Mouse (Mus musculus) G1E-ER4 (cell line): ENCODE data around the gene Pla2g6. TPM values are rescaled to one million over a fixed set of nuclear protein-coding genes. Genes with fewer than 3 reads are reported as not detected.

Source experiments
- GATA1 ChIP-seq: IDR thresholded peaks from one replicate; pipeline ENCODE4 v1.8.0; 2012; ENCODE audit warnings: low read length, inconsistent platforms
- polyA plus RNA-seq: library from polyadenylated mRNA; stranded (reverse); fragments of >175 nt; gene quantifications from 2 replicates; pipeline ENCODE4 v1.2.3, GENCODE M21; 2012

The Pla2g6 gene
- polyA plus RNA-seq, 1 experiment: 25.1 TPM

DNA sequence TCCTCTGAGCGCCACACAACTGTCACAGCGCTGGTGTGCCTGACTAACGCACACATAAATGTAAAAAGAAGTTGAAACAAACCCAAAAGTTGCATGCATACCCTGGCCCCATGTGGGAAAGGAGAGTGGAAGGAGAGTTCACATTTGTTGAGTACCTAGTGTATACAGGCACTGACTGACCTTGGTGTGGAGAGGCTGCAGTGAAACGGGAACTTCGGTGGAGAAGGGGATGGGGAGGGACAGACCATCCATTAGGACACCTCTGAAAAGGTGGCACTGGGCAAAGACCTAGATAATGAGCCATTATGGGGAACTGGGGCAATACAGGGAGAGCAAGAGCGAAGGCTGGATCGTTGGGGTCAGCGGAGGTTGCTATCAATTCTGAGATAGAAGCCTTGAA, 28.3 kb upstream of the Pla2g6 start:
- TF ChIP-seq GATA1: no peak

DNA sequence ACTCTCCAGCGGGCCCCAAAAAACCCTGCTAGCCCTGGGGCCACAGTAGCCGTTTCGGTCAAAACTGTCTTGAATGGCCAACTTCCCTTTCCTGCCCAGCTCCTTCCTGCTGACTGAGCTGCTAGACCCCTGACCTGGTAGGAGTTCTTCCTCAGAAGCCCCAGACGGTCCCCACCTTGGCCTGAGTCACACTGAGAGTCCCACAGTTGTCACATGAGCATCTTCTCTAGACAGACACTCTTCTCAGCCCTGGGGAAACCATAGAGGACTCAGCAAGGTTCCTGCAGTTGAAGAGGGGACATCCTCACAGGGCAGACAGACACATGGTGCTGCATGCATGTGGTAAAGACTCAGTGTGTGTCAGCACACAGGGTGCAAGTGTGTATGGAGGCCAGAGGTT, 26.4 kb upstream of the Pla2g6 start:
- no peak for TF ChIP-seq GATA1

DNA sequence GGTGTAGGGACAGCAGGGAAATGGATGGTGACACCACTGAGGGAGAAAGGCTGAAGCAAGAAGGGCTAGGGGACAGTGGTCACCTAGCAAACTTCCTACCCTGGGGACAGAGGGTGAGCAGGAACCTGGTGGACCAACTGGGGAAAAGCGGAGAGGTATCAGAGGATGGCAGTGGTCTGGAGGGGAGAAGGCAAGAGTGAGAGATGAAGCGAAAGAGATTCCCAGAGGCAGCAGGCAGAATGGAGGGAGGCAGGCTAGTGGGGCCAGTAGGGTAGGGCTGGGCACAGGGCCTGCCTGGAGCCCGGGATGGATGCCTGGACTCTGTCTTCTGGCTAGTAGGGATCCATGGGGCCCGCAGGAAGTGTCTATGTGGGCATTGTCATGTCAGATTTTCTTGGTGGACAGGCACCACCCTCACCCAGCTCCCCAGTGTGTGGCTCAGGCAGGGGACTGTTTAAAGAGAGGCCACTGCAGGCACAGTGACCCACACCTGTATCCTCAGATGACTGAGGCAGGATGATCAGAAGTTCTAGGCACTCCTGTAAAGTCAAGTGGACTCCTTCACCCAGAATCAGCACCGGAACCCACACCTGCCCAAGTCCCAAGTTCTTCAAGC, 25.6 kb upstream of the Pla2g6 start:
- no peak for TF ChIP-seq GATA1

DNA sequence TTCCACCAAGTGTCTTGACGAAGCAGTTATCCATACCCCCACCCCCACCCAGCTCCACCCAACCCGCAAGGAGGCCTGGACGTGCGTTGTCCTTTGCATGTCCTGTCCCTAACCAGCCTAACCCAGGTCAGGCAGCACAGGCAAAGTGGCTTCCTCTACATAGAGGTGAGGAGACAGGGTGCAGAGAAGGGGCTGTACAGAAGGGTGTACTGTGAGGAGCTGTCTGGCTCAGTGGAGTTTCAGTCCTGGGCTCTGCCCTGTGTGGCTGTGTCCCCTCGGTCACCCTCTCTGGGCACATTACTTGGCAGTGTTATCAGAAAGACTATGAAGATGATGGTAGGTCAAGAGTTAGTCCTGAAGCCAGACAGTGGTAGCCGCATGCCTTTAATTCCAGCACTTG, 24.3 kb upstream of the Pla2g6 start:
- TF ChIP-seq GATA1: no peak

DNA sequence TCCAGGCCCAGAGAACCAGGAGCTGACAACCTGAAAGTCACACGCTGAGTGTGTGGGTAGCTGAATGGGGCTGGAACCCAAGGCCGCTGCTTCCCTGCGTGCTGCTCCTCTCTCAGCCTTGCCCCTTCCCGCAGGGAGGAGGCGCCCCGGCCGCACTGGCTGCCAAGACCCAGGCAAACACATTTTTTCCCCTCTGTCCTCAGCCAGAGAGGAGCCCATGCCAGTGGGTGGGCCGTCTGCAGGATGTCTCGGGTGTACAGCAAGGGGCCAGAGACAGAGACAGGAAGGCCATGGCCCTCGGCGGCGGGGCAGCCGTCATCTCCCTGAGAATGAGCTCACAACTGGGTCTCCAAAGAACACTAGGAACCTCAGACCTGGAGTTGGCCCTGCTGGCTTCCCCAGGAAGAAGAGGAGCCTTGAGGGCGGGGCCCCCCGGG, 23.2 kb upstream of the Pla2g6 start:
- TF ChIP-seq GATA1: no peak

DNA sequence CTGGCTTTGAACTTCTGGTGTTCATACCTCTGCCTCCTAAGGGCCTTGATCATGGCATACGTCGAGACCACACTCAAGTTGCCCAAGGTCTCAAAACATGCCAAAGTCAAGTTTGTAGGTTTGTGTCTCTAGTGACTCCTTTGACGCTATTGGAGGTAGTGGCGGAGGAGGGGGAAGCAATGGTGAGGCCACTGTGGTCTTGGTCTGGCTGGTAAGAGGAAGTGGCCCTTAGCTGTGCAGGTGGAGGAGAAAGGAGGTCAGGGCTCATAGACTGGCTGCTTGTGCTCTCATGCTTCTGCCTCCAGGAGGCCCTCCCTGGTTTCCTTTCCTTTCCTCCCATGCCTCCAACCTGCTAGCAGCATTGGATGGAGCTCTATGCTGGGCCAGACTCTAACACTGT, 22.7 kb upstream of the Pla2g6 start:
- no peak for TF ChIP-seq GATA1

DNA sequence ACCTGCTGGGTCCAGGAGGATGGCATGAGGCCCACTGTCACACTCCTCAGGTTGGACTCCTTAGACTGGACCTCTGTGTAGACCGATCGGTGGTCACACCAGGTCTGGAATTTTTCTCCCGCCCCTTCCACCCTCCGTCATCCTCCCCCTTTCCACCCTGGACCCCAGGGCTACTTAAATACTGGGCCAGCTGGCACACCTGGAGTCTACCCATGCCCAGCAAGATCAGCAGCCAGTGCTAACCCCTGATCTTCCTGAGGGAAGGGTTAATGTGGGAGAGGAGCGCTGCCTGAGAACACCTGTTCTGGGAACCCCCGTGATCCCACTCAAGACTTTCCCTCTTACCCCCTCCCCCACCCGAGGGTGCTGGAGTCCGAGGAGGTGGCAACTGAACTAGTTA, 20.5 kb upstream of the Pla2g6 start:
- no peak for TF ChIP-seq GATA1

DNA sequence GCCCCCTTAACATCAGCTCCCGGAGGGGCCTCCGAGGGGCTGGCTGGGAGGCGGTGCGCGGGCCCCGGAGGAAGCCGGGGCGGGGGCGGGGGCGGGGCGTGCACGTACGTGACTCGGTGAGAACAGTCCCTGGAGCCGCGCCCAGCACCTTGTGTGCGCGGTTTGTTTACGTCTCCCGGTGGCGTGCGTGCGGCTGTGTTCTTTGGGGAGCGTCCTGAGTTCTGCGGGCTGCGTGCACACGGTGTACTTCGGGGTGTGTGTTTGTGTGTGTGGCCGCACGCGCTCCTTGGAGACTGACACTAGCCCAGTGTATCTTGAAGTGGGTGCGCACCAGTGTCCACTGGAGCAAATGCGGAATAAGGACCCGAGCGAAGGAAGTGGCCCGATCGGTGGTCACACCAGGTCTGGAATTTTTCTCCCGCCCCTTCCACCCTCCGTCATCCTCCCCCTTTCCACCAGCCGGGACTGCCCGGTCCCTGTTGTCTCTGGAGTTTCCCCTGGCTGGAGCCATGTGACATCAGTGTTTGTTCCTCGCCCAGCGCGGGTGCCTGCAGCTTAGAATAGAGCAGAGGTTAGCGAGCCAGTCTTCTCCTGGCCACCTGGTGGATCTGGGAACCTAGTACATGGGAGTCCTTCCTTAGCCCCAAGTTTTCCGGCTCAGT, 19.8 kb upstream of the Pla2g6 start:
- no peak for TF ChIP-seq GATA1

DNA sequence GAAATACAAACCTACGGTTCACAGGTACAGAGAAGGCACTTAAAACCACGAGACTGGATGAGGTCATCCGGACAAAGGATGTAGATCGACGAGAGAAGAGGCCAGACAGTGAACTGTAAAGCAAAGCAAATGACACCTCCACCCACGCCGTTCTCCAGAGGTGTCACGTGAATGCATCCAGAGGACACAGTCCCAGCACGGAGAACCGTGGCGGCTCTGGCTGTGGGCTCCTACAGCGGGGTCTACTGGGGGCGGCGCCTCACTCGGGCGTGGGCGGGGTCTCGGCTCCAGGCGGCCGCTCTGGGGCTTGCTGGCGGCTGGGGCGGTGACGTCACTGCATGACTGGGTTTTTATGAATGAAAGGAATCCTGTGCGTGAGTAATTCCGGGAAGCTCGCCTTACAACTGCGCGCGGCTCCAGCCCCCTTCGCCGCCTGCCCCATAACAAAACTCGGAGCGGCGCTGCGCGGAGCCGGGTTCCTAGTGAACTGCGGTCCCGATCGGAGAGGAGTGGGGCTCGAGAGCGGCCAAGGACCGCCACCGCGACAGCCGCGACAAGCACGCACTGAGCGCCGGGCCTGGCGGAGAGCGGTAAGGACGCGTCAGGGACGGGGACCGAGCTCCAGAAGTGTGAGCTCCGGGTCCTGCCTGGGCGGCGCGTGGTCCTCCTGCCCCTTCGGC, 19.1 kb upstream of the Pla2g6 start:
- TF ChIP-seq GATA1: no peak

DNA sequence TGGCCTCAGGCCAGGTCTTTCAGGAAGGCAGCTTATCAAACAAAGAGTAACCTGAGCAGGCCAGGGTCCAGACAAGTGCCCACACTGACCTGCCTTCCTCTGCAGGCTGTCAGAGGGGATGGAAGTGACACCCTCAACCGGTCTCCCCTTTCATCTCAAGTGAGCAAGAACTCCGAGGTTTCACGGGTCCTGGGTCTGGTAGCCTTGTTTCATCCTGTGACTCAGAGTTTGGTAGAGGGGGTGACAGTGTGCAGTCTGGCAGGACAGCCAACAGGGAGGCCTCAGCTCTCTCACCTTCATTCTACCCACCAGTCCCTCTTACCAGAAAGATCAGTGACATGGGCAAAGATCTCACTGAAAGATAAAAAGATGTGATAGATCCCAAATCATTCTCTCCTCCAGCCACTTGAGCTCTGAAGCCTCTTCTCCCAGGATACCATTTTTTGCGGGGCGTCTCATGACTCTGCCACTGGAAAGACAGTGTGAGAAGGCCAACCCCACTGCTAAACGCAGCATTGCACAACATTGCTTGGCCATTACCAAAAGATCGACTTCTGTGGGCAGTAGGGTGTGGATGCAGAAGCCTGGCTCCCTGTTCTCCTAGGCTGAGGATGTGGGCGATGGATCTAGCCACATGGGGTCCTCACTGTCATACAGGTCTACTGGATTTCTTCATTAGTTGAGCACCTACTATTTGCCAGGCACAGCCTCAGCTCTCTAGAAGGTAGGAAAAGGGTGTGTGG, 18.0 kb upstream of the Pla2g6 start, which contains the start of gene Maff:
Gene Maff (plus strand): TSS at position 571 of the 743 bp plus-strand sequence.
- no peak for TF ChIP-seq GATA1

DNA sequence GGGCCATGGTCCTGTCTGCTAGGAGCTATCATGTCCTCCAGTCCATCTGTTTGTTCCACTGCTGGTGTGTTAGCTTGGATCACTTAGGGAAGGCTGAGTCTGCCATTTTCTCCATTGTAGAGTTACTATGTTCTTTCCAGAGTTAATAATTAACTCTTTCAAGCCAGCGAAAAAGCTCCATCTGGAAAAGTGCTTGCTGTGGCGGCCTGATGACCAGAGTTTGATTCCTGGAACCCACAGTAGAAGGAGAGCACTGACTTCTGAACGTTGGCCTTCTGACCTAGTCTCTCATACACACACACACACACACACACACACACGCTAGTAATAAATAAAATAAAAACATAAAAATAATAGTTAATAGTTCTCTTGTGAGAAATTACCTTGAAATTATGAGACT, 16.4 kb upstream of the Pla2g6 start:
- TF ChIP-seq GATA1: no peak

DNA sequence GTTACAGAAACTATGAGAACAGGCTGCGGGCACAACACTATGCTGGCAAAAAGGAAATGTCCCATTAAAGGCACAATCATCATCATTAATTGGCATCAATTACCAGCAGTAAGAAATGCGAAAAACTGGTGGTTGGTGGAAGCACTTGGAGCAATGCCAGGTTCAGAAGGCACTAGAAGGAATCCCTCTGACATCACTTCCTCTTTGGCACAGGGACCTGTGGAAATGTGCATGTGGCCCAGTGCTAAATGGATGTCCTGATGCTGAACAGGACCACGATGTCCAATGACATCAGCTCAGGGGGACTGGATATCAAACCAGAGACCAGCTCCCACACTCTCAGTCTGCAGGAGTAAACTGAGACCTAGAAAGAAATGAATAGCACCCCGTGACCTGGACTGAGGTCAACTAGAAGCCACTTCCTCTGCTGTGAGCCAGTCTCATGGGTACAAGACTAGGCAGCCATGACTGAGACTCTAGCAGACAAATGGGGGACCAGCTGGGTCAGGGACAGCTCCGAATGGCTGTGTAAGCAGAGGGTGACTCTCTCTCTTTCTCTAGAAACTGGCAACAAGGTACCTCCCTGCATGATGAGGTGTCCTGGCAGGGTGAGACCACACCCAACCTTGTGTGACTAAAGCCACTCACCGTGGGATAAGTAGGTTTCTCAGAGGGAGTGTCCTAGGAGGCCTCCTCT, 14.6 kb upstream of the Pla2g6 start:
- no peak for TF ChIP-seq GATA1

DNA sequence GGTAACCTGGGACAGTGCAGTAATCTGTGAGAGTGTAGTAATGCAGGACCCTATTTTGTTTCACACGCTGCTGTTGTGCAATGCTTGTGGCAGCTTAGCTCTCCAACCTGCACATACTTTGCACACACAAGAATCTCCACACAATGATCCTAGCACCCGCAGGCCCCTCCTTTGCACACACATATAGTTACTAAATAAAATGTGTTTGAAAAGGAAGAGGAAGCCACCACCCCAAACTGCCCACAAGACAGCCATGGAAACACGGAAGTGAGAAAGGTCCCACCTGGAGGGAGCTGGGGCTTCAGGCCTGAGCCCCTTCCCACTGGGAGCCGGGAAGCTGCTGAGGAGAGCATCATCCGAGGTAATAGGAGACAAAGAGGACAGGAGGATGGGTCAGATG, 10.8 kb upstream of the Pla2g6 start:
- TF ChIP-seq GATA1: no peak

DNA sequence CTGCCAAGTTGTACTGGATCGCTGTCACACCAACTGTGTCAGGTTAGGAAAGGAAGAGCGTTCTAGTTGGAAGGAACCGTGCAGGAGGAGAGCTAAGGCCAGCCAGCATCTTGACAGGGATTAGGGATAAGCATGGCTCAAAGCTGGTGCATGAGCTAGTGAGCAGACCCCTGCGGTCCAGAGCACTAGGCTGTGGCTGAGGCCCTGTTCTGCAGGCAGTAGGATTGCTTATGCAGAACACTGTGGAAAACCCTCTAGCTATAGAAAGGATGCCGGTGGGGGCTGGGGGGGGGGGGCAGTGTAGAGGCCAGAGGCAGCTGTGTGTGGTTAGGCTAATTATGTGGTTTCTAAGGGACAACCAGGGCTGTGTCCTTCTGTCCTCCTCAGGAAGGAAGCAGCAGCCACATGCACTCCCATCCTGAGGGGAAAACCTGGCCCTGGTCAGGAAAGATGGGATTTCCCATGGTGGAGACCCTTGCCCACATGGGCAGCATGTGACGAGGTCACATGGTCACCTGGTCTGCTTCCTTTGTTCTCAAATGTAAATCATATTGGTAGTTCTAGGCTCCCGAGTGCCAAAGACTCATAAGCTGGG, 7.0 kb upstream of the Pla2g6 start:
- TF ChIP-seq GATA1: no peak

DNA sequence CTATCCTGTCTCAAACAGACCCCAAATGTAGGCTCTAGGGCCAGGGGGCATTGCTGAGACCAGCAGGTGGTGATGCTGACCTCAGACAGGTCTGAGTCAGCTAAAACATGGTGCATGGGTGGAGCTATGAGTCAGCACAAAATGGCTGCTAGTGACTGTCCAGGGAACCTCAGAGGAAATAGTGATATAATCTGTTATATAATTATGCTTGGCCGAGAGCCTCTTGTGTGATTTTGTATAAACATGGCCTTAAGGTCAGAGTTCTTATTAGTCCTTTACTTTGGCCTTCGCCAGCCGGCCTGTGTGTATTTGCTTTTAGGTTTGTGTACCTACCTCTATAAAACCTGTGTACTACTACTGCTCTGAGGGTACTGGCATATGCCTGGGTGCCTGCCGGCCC, 5.2 kb upstream of the Pla2g6 start:
- TF ChIP-seq GATA1: no peak
